Mouse (Mus musculus): Measurements from ENCODE around the gene Eif4h. TPM values are rescaled to one million over a fixed set of nuclear protein-coding genes. Genes with fewer than 3 reads are reported as not detected.

The Eif4h gene
- total and polyA plus RNA-seq, 2 experiments from 2014 or later, result 304 to 489 TPM

DNA sequence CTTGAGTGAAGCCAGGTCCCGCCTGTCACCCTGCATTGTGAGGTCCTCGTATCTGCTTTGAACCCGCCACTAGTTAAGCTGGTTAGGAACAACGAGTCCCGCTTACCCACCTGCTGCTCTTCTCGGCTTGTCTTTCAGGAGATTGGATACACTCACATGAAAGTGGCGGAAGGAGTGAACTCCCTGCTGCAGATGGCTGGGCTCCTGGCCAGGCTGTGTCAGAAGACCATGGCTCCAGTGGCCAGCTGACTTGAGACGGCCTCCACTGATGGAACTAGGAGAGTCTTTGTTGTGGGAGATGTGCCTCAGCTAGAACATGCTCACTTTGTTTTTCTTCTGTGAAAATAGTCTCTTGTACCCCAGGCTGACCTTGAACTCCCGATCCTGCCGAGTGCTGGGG, 41.6 kb downstream of the Eif4h start:
- Histone ChIP-seq H3K27me3 (ENCODE audit: insufficient read depth, low read length) (no peaks in the 10 kb centered on the region), H3K4me3 (ENCODE audit: low read length) (no peak overlapping the region), H3K9me3 (ENCODE audit: low read length) (no peaks in the 10 kb centered on the region), H3K9ac (replicated peaks; ENCODE audit: low read length) (no peak overlapping the region), H3K36me3 (ENCODE audit: insufficient read depth, low read length) (peaks cover 43% of the 10 kb centered on the region), H3K4me2 (ENCODE audit: low read depth, low read length) (no peak overlapping the region), H3K4me1 (ENCODE audit: insufficient read depth, low read length) (no peaks in the 10 kb centered on the region), H3K27ac (no peak overlapping the region; the same call in 1 of the 2 replicates)
- TF ChIP-seq CTCF (IDR thresholded peaks at IDR 0.05; ENCODE audit: low read depth), result no peak
- DNase-seq (ENCODE audit: low spot score) (peak; percentile 66), ATAC-seq (0 out of 2 replicates have a peak, but pooled peaks have one; percentile 46)
- WGBS, result 57% methylated on average over 10 of the region's 10 CpGs

GRCm38 (mm10) chr5:134593093-134593492, 46.2 kb downstream of the Eif4h start:
- H3K36me3 ChIP-seq (ENCODE audit: insufficient read depth, low read length), result peaks cover 46% of the 10 kb centered on the region
- 91% methylated on average over 9 of the region's 9 CpGs for WGBS
- H3K4me1 ChIP-seq (ENCODE audit: insufficient read depth, low read length), result no peaks in the 10 kb centered on the region
- no peak for TF ChIP-seq CTCF (IDR thresholded peaks at IDR 0.05; ENCODE audit: low read depth)
- no peak overlapping the region for H3K4me2 ChIP-seq (ENCODE audit: low read depth, low read length)
- DNase-seq (ENCODE audit: low spot score) (no peak), ATAC-seq (no peak)
- H3K9ac ChIP-seq (replicated peaks; ENCODE audit: low read length), result no peak overlapping the region
- H3K4me3 ChIP-seq (ENCODE audit: low read length), result no peak overlapping the region
- no peak overlapping the region for H3K27ac ChIP-seq
- no peaks in the 10 kb centered on the region for H3K27me3 ChIP-seq (ENCODE audit: insufficient read depth, low read length)
- H3K9me3 ChIP-seq (ENCODE audit: low read length), result no peaks in the 10 kb centered on the region

DNA sequence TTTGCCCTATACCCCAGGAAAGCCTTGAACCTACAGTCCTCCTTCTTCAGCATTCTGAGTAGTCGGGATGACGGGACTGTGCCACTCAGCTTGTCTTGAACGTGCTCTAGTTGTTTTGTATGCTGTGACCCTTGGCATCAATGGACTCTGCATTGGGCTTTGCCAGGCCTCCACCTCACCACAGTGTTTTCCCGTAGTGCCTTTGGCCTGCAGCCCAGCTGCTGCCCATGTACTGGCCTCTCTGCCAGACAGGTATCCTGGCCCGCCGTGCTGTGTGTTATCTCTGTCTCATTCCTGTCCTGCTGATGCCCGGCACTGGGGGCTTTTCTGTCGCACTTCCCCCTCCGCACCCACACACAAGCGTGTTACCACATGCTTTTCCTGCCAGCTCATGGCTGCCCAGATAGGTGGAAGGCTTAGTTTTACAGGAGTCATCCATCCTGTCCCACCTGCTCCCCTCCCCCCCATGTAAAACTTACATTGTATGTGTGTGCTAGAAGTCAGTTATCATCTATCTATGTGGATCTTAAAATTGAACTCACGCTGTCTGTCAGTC, 47.2 kb downstream of the Eif4h start:
- 84% methylated on average over 11 of the region's 11 CpGs for WGBS
- H3K4me3 ChIP-seq (ENCODE audit: low read length), result no peak overlapping the region
- no peaks in the 10 kb centered on the region for H3K9me3 ChIP-seq (ENCODE audit: low read length)
- no peak for TF ChIP-seq CTCF (IDR thresholded peaks at IDR 0.05; ENCODE audit: low read depth)
- H3K9ac ChIP-seq (replicated peaks; ENCODE audit: low read length), result no peak overlapping the region
- no peak overlapping the region for H3K4me2 ChIP-seq (ENCODE audit: low read depth, low read length)
- no peak overlapping the region for H3K27ac ChIP-seq
- H3K36me3 ChIP-seq (ENCODE audit: insufficient read depth, low read length), result peaks cover 41% of the 10 kb centered on the region
- no peak for ATAC-seq
- no peaks in the 10 kb centered on the region for H3K27me3 ChIP-seq (ENCODE audit: insufficient read depth, low read length)
- no peaks in the 10 kb centered on the region for H3K4me1 ChIP-seq (ENCODE audit: insufficient read depth, low read length)
- DNase-seq (ENCODE audit: low spot score), result no peak

GRCm38 (mm10) chr5:134589900-134590299, 49.4 kb downstream of the Eif4h start:
- no peaks in the 10 kb centered on the region for H3K9me3 ChIP-seq (ENCODE audit: low read length)
- ATAC-seq (no peak), DNase-seq (ENCODE audit: low spot score) (no peak)
- H3K27me3 ChIP-seq (ENCODE audit: insufficient read depth, low read length), result no peaks in the 10 kb centered on the region
- no peak overlapping the region for H3K4me3 ChIP-seq (ENCODE audit: low read length)
- H3K27ac ChIP-seq, result no peak overlapping the region
- no peak overlapping the region for H3K4me2 ChIP-seq (ENCODE audit: low read depth, low read length)
- H3K36me3 ChIP-seq (ENCODE audit: insufficient read depth, low read length), result peaks cover 26% of the 10 kb centered on the region
- 87% methylated on average over 3 of the region's 3 CpGs for whole genome bisulfite sequencing
- no peak overlapping the region for H3K9ac ChIP-seq (replicated peaks; ENCODE audit: low read length)
- TF ChIP-seq CTCF (IDR thresholded peaks at IDR 0.05; ENCODE audit: low read depth), result no peak
- no peaks in the 10 kb centered on the region for H3K4me1 ChIP-seq (ENCODE audit: insufficient read depth, low read length)

DNA sequence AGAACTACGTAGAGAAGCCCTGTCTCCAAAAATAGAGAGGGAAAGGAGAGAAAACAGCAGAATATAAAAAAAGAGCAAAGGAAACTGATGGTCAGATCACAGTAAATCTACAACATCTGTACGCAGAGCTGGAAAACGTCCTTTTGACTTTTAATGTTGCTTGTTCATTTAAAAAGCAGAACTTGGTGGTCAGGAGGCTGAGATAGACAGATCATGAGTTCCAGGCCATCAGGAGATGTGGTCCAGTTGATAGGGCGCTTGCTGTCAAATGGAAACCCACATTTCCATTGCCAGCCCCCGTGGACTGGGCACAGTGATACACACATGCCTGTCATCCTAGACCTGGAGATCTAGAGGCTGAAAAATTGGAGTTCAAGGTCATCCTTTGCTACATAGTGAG, 54.5 kb downstream of the Eif4h start:
- no peaks in the 10 kb centered on the region for H3K27me3 ChIP-seq (ENCODE audit: insufficient read depth, low read length)
- H3K36me3 ChIP-seq (ENCODE audit: insufficient read depth, low read length), result no peaks in the 10 kb centered on the region
- H3K9ac ChIP-seq (replicated peaks; ENCODE audit: low read length), result no peak overlapping the region
- no peaks in the 10 kb centered on the region for H3K9me3 ChIP-seq (ENCODE audit: low read length)
- no peak for TF ChIP-seq CTCF (IDR thresholded peaks at IDR 0.05; ENCODE audit: low read depth)
- no peak for ATAC-seq
- peaks cover 5% of the 10 kb centered on the region for H3K4me1 ChIP-seq (ENCODE audit: insufficient read depth, low read length)
- H3K4me3 ChIP-seq (ENCODE audit: low read length), result no peak overlapping the region
- no peak overlapping the region for H3K4me2 ChIP-seq (ENCODE audit: low read depth, low read length)
- no peak for DNase-seq (ENCODE audit: low spot score)
- no peak overlapping the region for H3K27ac ChIP-seq
- 90% methylated on average over 5 of the region's 5 CpGs for WGBS

DNA sequence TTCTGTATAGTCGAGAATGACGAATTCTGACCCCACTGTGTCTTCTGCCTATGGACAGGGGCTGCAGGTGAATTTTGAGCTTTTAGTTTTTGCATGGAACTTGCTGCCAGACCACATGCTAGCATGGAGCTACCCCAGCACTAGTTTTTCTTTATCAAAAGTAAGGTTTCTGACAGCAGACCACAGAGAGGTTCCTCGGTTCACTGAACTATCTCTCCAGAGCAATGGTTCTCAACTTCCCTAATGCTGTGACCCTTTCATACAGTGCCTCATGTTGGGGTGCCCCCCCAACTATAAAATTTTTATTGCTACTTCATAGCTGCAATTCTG, 55.4 kb downstream of the Eif4h start:
- no peak overlapping the region for H3K27ac ChIP-seq
- H3K9me3 ChIP-seq (ENCODE audit: low read length), result no peaks in the 10 kb centered on the region
- no peaks in the 10 kb centered on the region for H3K27me3 ChIP-seq (ENCODE audit: insufficient read depth, low read length)
- no peak overlapping the region for H3K4me3 ChIP-seq (ENCODE audit: low read length)
- DNase-seq (ENCODE audit: low spot score), result no peak
- peaks cover 5% of the 10 kb centered on the region for H3K4me1 ChIP-seq (ENCODE audit: insufficient read depth, low read length)
- TF ChIP-seq CTCF (IDR thresholded peaks at IDR 0.05; ENCODE audit: low read depth), result no peak
- ATAC-seq, result no peak
- 71% methylated on average over 3 of the region's 3 CpGs for WGBS
- H3K36me3 ChIP-seq (ENCODE audit: insufficient read depth, low read length), result no peaks in the 10 kb centered on the region
- no peak overlapping the region for H3K4me2 ChIP-seq (ENCODE audit: low read depth, low read length)
- H3K9ac ChIP-seq (replicated peaks; ENCODE audit: low read length), result no peak overlapping the region

- WGBS, result 27% methylated on average over 15 of the region's 15 CpGs
- TF ChIP-seq CTCF (IDR thresholded peaks at IDR 0.05; ENCODE audit: low read depth), result no peak; the same call in 1 of the 2 replicates
- Histone ChIP-seq H3K27me3 (ENCODE audit: insufficient read depth, low read length) (no peaks in the 10 kb centered on the region), H3K36me3 (ENCODE audit: insufficient read depth, low read length) (no peaks in the 10 kb centered on the region), H3K4me2 (ENCODE audit: low read depth, low read length) (peak overlapping the region; percentile 83), H3K4me3 (ENCODE audit: low read length) (peak overlapping the region; percentile 65), H3K9me3 (ENCODE audit: low read length) (no peaks in the 10 kb centered on the region), H3K4me1 (ENCODE audit: insufficient read depth, low read length) (peaks cover 5% of the 10 kb centered on the region), H3K27ac (no peak overlapping the region; the same call in 1 of the 2 replicates), H3K9ac (replicated peaks; ENCODE audit: low read length) (peak overlapping the region; percentile 59)
- no peak for DNase-seq (ENCODE audit: low spot score)
- ATAC-seq, result 0 out of 2 replicates have a peak, but pooled peaks have one; percentile 19
Observed at GRCm38 (mm10) chr5:134583006-134583883, 56.0 kb downstream of the Eif4h start.

All from hindbrain, postnatal 0 days (tissue).